Mouse (Mus musculus) megakaryocyte, embryonic 14.5 days (primary cell): ENCODE results near the gene Ankrd34a. TPM values are rescaled to one million over a fixed set of nuclear protein-coding genes. Genes with fewer than 3 reads are reported as not detected.

Experiments
- H3K27me3 ChIP-seq: replicated peaks from 2 replicates; pipeline ENCODE3; 2012; ENCODE audit warnings: inconsistent platforms
- H3K36me3 ChIP-seq: replicated peaks from 2 replicates; pipeline ENCODE3; 2012; ENCODE audit warnings: low read length, inconsistent platforms, mixed read lengths
- H3K4me1 ChIP-seq: 2 replicates; pipeline ENCODE4 v1.6.1; 2012; ENCODE audit warnings: inconsistent platforms
- H3K4me3 ChIP-seq: replicated peaks from 2 replicates; pipeline ENCODE3; 2012; ENCODE audit warnings: moderate library complexity, mild to moderate bottlenecking, inconsistent platforms
- H3K9me3 ChIP-seq: 2 replicates; pipeline ENCODE4 v1.6.1; 2012; ENCODE audit warnings: inconsistent platforms
- FLI1 ChIP-seq: IDR thresholded peaks from 2 replicates; pipeline ENCODE4 v1.6.1; 2012; ENCODE audit warnings: low read length, inconsistent platforms, mixed read lengths
- GATA1 ChIP-seq: IDR thresholded peaks from 3 replicates; pipeline ENCODE4 v1.6.1; 2012; ENCODE audit warnings: mixed read lengths, low read length, inconsistent platforms, borderline replicate concordance
- polyA plus RNA-seq: library from polyadenylated mRNA; stranded (reverse); fragments of >175 nt; gene quantifications from 2 replicates; pipeline ENCODE4 v1.2.3, GENCODE M21; 2012; ENCODE audit warnings: low replicate concordance; ENCODE audit not compliant: insufficient read depth

Ankrd34a gene
- polyA plus RNA-seq, 1 experiment = not detected

DNA sequence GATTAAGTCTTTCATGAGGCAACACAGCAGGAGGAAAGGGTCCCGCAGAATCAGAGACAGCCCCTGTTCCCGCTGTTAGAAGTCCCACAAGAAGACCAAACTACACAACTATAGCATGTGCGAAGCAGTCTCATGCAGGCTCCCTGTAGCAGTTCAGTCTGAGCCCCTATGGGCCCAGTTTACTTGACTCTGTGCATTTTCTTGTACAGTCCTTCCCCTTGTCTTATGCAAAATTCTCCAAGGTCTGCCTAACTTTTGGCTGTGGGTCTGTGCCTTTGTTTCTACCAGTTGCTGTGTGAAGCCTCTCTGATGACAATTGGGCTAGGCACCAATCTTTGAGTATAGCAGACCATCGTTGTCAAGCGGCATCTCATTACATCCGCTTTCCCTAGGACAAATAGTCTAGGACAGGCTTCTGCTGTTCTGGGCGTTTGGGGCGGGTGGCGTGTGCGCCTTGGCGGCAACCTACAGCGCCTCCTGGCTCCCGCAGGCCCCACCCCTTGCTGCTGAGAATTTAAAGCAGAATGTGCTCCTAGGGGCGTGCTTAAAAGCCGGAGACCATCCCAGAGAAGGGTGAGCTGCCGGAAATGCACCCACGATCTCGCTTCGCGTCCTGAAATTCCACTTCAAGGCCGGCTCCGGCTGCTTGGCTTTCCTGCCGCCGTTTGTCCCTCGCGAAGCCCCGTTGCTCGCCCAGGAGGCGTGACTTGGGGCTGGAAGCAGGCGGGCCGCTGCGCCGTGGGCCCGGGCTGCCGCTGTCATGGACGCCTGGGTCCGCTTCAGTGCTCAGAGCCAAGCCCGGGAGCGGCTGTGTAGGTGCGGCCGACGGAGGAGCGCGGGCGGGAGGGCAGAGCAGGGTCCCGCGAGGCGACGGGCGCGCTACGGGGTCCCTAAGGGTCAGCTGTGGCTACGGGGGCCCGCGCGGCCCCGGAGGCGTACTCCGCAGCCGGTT, 38.8 kb downstream of the Ankrd34a start, which contains the start of the genes Pex11b and Gm42957:
Gene Pex11b (plus strand): TSS at position 449 of the 952 bp plus-strand sequence.
Gene Gm42957 (plus strand): TSS at position 547 of the 952 bp plus-strand sequence.
- Histone ChIP-seq H3K36me3 (peaks cover 64% of the 10 kb centered on the region), H3K9me3 (no peaks in the 10 kb centered on the region), H3K4me1 (peaks cover 49% of the 10 kb centered on the region), H3K4me3 (peak within 1 kb of the TSS; percentile 94), H3K27me3 (no peaks in the 10 kb centered on the region)
- TF ChIP-seq GATA1 = no peak
- TF ChIP-seq FLI1 = no peak

- Histone ChIP-seq H3K4me3 (peak overlapping the region; percentile 94), H3K4me1 (peaks cover 43% of the 10 kb centered on the region), H3K27me3 (no peaks in the 10 kb centered on the region), H3K36me3 (peaks cover 67% of the 10 kb centered on the region), H3K9me3 (no peaks in the 10 kb centered on the region)
- TF ChIP-seq GATA1 = no peak
- no peak for TF ChIP-seq FLI1
Observed at GRCm38 (mm10) chr3:96635906-96636305, 39.5 kb downstream of the Ankrd34a start.

GRCm38 (mm10) chr3:96636448-96636847, 40.0 kb downstream of the Ankrd34a start:
- Histone ChIP-seq H3K9me3 (no peaks in the 10 kb centered on the region), H3K36me3 (peaks cover 67% of the 10 kb centered on the region), H3K4me1 (peaks cover 38% of the 10 kb centered on the region), H3K4me3 (peak overlapping the region; percentile 94), H3K27me3 (no peaks in the 10 kb centered on the region)
- TF ChIP-seq FLI1 (no peak), GATA1 (no peak)

GRCm38 (mm10) chr3:96639219-96639618, 42.8 kb downstream of the Ankrd34a start:
- Histone ChIP-seq H3K36me3 (peaks cover 69% of the 10 kb centered on the region), H3K27me3 (no peaks in the 10 kb centered on the region), H3K4me3 (no peak overlapping the region), H3K9me3 (no peaks in the 10 kb centered on the region), H3K4me1 (peaks cover 27% of the 10 kb centered on the region)
- TF ChIP-seq FLI1 = no peak
- TF ChIP-seq GATA1 = no peak

DNA sequence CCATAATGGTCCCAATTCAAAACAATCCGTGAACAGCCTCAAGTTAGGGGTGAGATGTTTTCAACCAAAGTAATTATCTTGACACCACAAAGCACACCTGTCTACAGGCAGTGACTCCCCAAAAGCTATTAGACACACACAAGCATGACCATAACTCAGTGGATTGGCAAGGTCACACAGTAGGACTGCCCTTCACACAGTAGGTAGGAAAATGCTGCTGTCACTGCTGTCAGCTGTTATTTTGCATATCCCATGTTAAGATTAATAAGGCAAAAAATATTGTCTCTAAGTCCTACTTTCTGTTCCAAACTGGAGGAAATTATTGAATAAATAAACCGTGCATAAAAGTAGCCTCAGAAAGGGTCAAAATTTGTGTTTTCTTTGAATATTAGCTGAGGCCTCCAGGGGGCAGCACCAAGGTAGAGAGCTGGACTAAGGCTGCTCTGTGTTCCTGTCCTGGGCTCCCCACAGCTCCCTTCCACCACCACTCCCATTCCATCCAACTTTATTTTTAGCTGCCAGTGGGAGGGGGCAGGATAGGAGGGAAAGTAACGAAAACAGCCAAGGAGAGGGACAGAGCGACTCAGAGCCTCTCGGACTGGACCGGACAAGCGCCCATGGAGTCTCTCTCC, 48.7 kb downstream of the Ankrd34a start, which contains the start of gene Itga10:
Gene Itga10 (plus strand): TSS at position 567 of the 632 bp plus-strand sequence.
- Histone ChIP-seq H3K4me3 (no peak within 1 kb of the TSS), H3K27me3 (no peaks in the 10 kb centered on the region), H3K4me1 (peaks cover 14% of the 10 kb centered on the region), H3K36me3 (peaks cover 46% of the 10 kb centered on the region), H3K9me3 (no peaks in the 10 kb centered on the region)
- TF ChIP-seq GATA1 (no peak), FLI1 (no peak)

- H3K9me3 ChIP-seq = no peaks in the 10 kb centered on the region
- TF ChIP-seq FLI1 (no peak), GATA1 (no peak)
- no peaks in the 10 kb centered on the region for H3K27me3 ChIP-seq
- H3K4me1 ChIP-seq = peaks cover 35% of the 10 kb centered on the region
- H3K4me3 ChIP-seq = no peak overlapping the region
- H3K36me3 ChIP-seq = peaks cover 31% of the 10 kb centered on the region
Observed at GRCm38 (mm10) chr3:96647365-96647764, 50.9 kb downstream of the Ankrd34a start.

Other genes starting within 250 kb of the Ankrd34a start
- not detected in 2 replicates for gene BC107364, start 144.3 kb upstream of the Ankrd34a start, polyA plus RNA-seq
- 21.2 and 30.0 TPM in 2 replicates for gene Hfe2, start 71.5 kb upstream of the Ankrd34a start, polyA plus RNA-seq
- gene Txnip, start 38.7 kb upstream of the Ankrd34a start, polyA plus RNA-seq = 4.1 and 22.7 TPM in 2 replicates
- gene Gm16253, start 19.7 kb upstream of the Ankrd34a start, polyA plus RNA-seq = 0.51 TPM in 1 of 2 replicates, not detected in the other
- gene Polr3gl, start 2.5 kb upstream of the Ankrd34a start, polyA plus RNA-seq = 4.6 and 15.4 TPM in 2 replicates
- gene Lix1l, start 4.5 kb downstream of the Ankrd34a start, polyA plus RNA-seq = 1.2 TPM in 1 of 2 replicates, not detected in the other
- 14.0 and 112 TPM in 2 replicates for gene Rbm8a, start 33.3 kb downstream of the Ankrd34a start, polyA plus RNA-seq
- 2.2 TPM in 1 of 2 replicates, not detected in the other for gene Pex11b, start 38.7 kb downstream of the Ankrd34a start, polyA plus RNA-seq
- gene Gm42957, start 38.8 kb downstream of the Ankrd34a start, polyA plus RNA-seq = not detected in 2 replicates
- 0.01 TPM in 1 of 2 replicates, not detected in the other for gene Itga10, start 48.9 kb downstream of the Ankrd34a start, polyA plus RNA-seq
- gene Ankrd35, start 73.5 kb downstream of the Ankrd34a start, polyA plus RNA-seq = 9.5 and 30.5 TPM in 2 replicates
- gene Pias3, start 99.7 kb downstream of the Ankrd34a start, polyA plus RNA-seq = 30.6 and 32.8 TPM in 2 replicates
- gene Nudt17, start 111.9 kb downstream of the Ankrd34a start, polyA plus RNA-seq = 0.17 TPM in 1 of 2 replicates, not detected in the other
- gene Polr3c, start 131.0 kb downstream of the Ankrd34a start, polyA plus RNA-seq = 0.70 and 5.0 TPM in 2 replicates
- gene Rnf115, start 131.0 kb downstream of the Ankrd34a start, polyA plus RNA-seq = 2.5 and 19.1 TPM in 2 replicates
- gene Pdzk1, start 232.6 kb downstream of the Ankrd34a start, polyA plus RNA-seq = 0.89 TPM in 1 of 2 replicates, not detected in the other
- not detected in 2 replicates for gene Cd160, start 232.7 kb downstream of the Ankrd34a start, polyA plus RNA-seq